Mouse (Mus musculus) liver, adult 2 months (tissue): Measurements from ENCODE around the gene C2cd4a.

Experiments used
- CTCF ChIP-seq: fragments of 200-500 bp; IDR thresholded peaks from 2 replicates; pipeline ENCODE4 v1.5.1; 2011; ENCODE audit warnings: low read depth, low read length, control low read depth
- POLR2A ChIP-seq: fragments of 200-500 bp; IDR thresholded peaks from 2 replicates; pipeline ENCODE4 v1.6.1; 2011; ENCODE audit warnings: low read length, control low read depth; ENCODE audit not compliant: insufficient read depth; ENCODE audit errors: extremely low read depth

DNA sequence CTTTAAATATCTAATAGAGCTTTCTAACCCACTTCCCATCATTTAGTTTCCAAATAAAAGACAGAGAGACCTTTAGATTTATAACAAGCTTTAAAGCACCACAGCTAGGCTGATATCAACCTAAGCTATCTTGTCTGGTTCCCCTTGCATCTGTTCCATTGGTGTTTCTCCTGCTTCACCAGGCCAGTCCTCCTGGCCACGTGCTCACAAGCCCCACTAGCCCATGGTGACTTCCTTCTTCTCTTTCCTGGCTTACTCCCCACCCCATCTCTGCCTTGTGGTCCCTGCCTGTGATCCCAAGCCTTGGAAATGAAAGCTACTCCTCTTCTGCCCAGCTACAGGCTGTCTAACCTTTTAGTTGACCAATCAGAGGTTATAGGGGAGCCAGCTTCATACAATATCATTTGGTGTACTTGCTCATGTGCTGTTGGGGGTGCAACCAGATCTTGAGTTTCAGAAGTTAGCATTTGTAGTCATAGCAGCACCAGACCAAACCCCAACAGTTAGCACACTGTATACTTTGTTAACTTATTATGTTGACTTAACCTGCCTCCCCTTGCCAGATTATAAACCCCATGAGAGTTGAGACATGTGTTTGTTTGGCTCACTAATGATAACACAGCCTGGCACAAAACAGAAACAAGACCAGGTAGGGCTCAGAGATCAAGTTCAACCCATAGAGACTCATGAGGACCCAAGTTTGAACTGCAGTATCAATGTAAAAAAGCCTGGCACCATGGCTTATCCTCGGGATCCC, 15.8 kb downstream of the C2cd4a start:
- TF ChIP-seq POLR2A (no peak), CTCF (no peak)
